Mouse (Mus musculus) embryonic facial prominence, embryonic 13.5 days (tissue): ENCODE results near the gene Wbp4. TPM values are rescaled to one million over a fixed set of nuclear protein-coding genes. Genes with fewer than 3 reads are reported as not detected.
"Not testable (repeated sequence)": the region's sequence is repeated elsewhere in the genome, so short reads cannot be mapped to it uniquely, and the experiment has no call there.

Experiments used
- ATAC-seq: fragments of 200-750 bp; cut with Nextera tagmentation; 2 replicates; pipeline ENCODE4 v1.8.0; 2017; ENCODE audit warnings: low read depth; ENCODE audit not compliant: insufficient number of reproducible peaks, insufficient read depth, low FRiP score, low TSS enrichment
- H3K27ac ChIP-seq: fragments of 300-500 bp; sonication (generic); 2 replicates; pipeline ENCODE4 v1.5.1; 2015; ENCODE audit warnings: moderate library complexity, mild to moderate bottlenecking, inconsistent platforms
- H3K27me3 ChIP-seq: fragments of 300-500 bp; sonication (generic); 2 replicates; pipeline ENCODE4 v1.6.1; 2015; ENCODE audit warnings: mild to moderate bottlenecking, inconsistent platforms
- H3K36me3 ChIP-seq: fragments of 300-500 bp; sonication (generic); 2 replicates; pipeline ENCODE4 v1.6.1; 2015; ENCODE audit warnings: mild to moderate bottlenecking, inconsistent platforms
- H3K4me1 ChIP-seq: fragments of 300-500 bp; sonication (generic); 2 replicates; pipeline ENCODE4 v1.6.1; 2015; ENCODE audit warnings: inconsistent platforms
- H3K4me2 ChIP-seq: fragments of 300-500 bp; sonication (generic); 2 replicates; pipeline ENCODE4 v1.6.1; 2015; ENCODE audit warnings: moderate library complexity, mild to moderate bottlenecking, inconsistent platforms
- H3K4me3 ChIP-seq: fragments of 300-500 bp; sonication (generic); 2 replicates; pipeline ENCODE4 v1.5.1; 2015; ENCODE audit warnings: mild to moderate bottlenecking, inconsistent platforms
- H3K9ac ChIP-seq: fragments of 300-500 bp; sonication (generic); 2 replicates; pipeline ENCODE4 v1.6.1; 2015; ENCODE audit warnings: mild to moderate bottlenecking, inconsistent platforms
- H3K9me3 ChIP-seq: fragments of 300-500 bp; sonication (generic); 2 replicates; pipeline ENCODE4 v1.6.1; 2016; ENCODE audit warnings: inconsistent platforms
- WGBS: fragments of 180-500 bp; shearing (Covaris S2); methylation state at CpG from one replicate; pipeline ENCODE4 v1.1.7; 2015; ENCODE audit warnings: mixed read lengths; 5-methylcytosine and 5-hydroxymethylcytosine counted together
- polyA plus RNA-seq: library from polyadenylated mRNA; unstranded; fragments of >200 nt; fragmentation: Nextera tagmentation; extraction: Ambion mirVana; gene quantifications from 2 replicates; pipeline ENCODE4 v1.2.1, GENCODE M21; 2015

The Wbp4 gene
- polyA plus RNA-seq, 1 experiment from 2014 or later, result 53.6 TPM

DNA sequence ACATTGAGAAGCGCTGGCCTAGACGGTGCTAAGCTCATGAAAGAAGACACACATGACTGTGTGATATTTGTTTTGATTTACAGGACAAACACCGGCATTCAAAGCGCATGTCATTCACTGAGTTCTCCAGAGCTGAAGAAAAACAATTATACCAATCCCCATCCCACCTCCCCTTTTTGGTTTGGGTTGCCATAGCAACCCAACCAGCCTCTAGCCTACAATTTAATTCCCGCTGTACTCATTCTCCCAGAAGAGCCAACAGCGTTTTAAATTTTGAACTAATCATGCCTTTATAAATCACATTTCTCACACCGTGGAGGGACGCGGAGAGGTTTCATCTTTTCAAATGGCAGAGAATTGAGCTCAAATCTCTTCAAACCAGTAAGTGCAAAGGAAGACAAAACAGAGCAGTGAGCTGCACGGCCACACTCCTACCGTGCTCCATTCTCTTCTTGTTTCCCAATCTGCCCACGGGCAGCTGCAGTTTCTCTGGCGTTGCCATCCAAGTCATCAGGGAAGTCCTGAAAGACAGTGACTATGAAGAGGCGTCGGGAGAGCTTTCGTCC is 36.2 kb downstream of the Wbp4 start:
- no peaks in the 10 kb centered on the region for H3K27me3 ChIP-seq
- H3K9me3 ChIP-seq, result no peaks in the 10 kb centered on the region
- no peaks in the 10 kb centered on the region for H3K36me3 ChIP-seq
- WGBS, result 55% methylated on average over 16 of the region's 16 CpGs
- no peak overlapping the region for H3K4me3 ChIP-seq
- no peak overlapping the region for H3K27ac ChIP-seq
- peak overlapping the region; percentile 27; the same call in 1 of the 2 replicates for H3K4me2 ChIP-seq
- no peak for ATAC-seq
- H3K9ac ChIP-seq, result no peak overlapping the region
- H3K4me1 ChIP-seq, result peaks cover 3% of the 10 kb centered on the region; the same call in 1 of the 2 replicates

DNA sequence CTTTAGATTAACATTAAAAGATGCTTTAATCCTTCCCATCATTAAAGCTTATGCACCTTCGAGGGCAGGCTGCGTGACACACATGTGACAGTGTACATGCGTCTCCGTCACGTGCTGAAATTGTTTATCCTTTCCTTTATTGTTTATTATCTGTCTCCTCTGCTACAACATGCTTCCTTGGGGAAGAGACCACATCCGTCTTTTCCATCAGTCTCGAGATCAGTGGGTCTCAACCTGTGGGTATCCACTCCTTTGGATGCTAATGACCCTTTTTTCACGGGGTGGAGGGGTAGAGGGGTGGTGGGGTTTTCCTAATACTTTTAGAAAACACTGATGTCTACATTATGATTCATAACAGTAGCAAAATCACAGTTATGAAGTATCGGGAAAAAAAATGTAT is 36.7 kb downstream of the Wbp4 start:
- Histone ChIP-seq H3K36me3 (no peaks in the 10 kb centered on the region), H3K4me1 (peaks cover 3% of the 10 kb centered on the region; the same call in 1 of the 2 replicates), H3K4me3 (no peak overlapping the region), H3K27me3 (no peaks in the 10 kb centered on the region), H3K27ac (no peak overlapping the region), H3K4me2 (no peak overlapping the region), H3K9ac (no peak overlapping the region), H3K9me3 (no peaks in the 10 kb centered on the region)
- WGBS, result 87% methylated on average over 9 of the region's 9 CpGs
- no peak for ATAC-seq

DNA sequence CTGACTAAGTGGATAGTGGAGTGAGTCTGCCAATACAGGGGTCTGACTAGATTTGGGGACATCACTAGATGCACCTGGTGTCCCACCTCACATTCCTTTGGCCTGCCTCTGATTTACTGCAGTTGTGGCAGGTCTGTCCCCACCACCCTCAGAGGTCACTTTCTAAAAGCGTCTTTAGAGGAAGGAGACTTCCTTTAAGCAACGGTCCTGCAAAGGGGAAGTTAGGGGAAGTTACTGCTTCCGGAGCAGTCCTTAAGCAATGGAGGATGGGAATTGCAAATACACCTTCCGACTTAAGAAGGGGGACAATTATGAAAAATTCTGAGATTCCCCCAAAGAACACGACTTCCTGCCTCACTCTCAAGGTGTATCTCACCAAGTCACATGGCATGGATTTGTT is 39.9 kb downstream of the Wbp4 start:
- Histone ChIP-seq H3K9me3 (no peaks in the 10 kb centered on the region), H3K4me2 (no peak overlapping the region), H3K4me3 (no peak overlapping the region), H3K4me1 (peaks cover 3% of the 10 kb centered on the region; the same call in 1 of the 2 replicates), H3K27ac (no peak overlapping the region), H3K9ac (no peak overlapping the region), H3K36me3 (no peaks in the 10 kb centered on the region), H3K27me3 (no peaks in the 10 kb centered on the region)
- 86% methylated on average over 5 of the region's 5 CpGs for WGBS
- no peak for ATAC-seq

DNA sequence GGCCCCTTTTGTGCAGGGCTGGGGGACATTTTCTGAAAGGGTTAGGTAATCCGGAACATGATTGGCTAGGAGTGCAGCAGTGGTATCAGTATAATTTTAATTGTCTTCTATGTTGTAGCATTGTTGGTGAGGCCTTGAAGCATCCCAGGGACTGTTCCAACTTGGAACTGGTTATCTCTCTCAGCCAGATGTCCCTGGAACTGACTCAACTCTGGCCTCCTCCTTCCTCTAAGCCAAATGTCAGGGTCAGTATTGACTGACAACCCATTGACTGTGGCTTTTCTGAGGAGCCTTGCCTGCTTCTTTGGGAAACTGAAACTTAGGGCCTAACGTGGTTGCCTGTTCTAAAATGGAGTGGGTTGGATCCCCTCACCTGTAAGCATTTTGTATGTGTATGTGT is 40.7 kb downstream of the Wbp4 start:
- Histone ChIP-seq H3K9ac (no peak overlapping the region), H3K27ac (no peak overlapping the region), H3K4me2 (no peak overlapping the region), H3K4me3 (no peak overlapping the region), H3K36me3 (no peaks in the 10 kb centered on the region), H3K9me3 (no peaks in the 10 kb centered on the region), H3K27me3 (no peaks in the 10 kb centered on the region), H3K4me1 (peaks cover 3% of the 10 kb centered on the region; the same call in 1 of the 2 replicates)
- ATAC-seq, result no peak
- 90% methylated on average over 2 of the region's 2 CpGs for WGBS

DNA sequence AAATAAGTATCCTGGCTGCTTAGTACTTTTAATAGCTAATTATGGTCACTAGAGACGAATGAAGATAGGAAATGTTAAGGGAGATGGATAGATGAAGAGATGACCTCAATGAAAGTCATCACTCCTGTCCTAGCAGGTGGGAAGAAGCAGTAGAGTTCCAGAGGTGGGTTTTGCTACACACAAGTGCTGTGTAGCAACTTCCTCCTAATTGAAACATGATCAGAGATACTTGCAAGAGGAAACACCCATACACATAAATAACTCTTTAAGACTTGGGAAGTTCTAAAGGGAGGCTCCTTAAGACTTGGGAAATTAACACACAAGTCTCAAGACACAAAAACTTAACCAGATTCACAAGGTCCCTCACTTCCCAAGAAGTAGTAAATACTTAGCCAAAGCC is 47.3 kb downstream of the Wbp4 start:
- ATAC-seq, result no peak
- no peak overlapping the region for H3K9ac ChIP-seq
- H3K36me3 ChIP-seq, result peaks cover 4% of the 10 kb centered on the region
- 82% methylated on average over 1 of the region's 1 CpGs for WGBS
- no peaks in the 10 kb centered on the region for H3K27me3 ChIP-seq
- H3K4me2 ChIP-seq, result no peak overlapping the region
- no peak overlapping the region for H3K4me3 ChIP-seq
- no peaks in the 10 kb centered on the region for H3K4me1 ChIP-seq
- no peaks in the 10 kb centered on the region; the same call in 1 of the 2 replicates for H3K9me3 ChIP-seq
- no peak overlapping the region for H3K27ac ChIP-seq

DNA sequence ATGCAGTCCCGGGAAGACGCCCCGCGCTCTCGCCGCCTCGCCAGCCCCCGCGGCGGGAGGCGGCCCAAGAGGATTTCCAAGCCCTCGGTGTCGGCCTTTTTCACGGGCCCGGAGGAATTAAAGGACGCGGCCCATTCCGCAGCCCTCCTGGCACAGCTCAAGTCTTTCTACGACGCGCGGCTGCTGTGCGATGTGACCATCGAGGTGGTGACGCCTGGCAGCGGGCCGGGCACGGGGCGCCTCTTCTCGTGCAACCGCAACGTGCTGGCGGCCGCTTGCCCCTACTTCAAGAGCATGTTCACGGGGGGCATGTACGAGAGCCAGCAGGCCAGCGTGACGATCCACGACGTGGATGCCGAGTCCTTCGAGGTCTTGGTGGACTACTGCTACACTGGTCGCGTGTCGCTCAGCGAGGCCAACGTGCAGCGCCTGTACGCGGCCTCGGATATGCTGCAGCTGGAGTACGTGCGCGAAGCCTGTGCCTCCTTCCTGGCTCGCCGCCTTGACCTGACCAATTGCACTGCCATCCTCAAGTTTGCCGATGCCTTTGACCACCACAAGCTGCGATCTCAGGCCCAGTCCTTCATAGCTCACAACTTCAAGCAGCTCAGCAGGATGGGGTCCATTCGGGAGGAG is 54.5 kb downstream of the Wbp4 start:
- H3K27me3 ChIP-seq, result not testable (repeated sequence)
- ATAC-seq, result 0 out of 2 replicates have a peak, but pooled peaks have one; percentile 29

DNA sequence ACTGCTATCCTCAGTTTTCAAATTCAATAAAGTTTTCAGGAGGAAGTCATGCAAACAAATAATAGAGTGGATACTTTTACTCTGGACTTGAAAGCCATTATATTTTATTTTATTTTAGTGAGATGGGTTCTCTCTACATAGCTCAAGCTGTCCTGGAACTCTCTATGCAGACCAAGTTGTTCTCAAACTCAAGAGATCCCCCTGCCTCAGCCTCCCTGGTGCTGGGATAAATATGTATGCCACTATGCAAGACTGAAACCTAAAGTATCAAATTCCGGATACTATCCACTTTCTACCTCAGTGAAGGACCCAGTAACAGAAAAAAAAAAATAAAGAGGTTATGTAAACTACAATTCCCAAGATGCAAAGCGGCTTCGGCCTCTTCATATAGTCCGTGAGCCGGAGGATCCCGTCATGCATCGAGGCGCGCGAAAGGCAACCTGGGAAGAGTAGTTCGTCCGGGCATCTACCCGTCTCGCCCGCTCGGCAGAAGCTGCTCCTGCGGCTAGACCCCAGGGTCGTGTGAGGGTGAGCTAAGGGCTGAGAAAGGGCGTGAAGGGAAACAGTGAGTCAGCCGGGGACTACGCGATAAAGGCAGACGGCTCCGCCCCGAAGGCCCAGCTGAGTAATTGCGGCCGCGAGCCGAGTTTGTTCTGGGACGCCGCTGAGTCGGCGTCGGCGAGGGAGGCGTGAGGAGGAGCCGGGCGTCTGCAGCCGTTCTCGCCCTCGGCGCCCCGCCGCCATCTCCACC is 55.2 kb downstream of the Wbp4 start, which contains the start of gene Kbtbd7:
Gene Kbtbd7, plus strand, starts transcription at position 533 of the 751 bp plus-strand sequence.
- H3K4me1 ChIP-seq, result no peaks in the 10 kb centered on the region
- H3K9ac ChIP-seq, result peak within 1 kb of the TSS; percentile 72
- peak within 1 kb of the TSS; percentile 82 for H3K27ac ChIP-seq
- H3K4me3 ChIP-seq, result peak within 1 kb of the TSS; percentile 52
- no peaks in the 10 kb centered on the region for H3K27me3 ChIP-seq
- H3K9me3 ChIP-seq, result peaks cover 14% of the 10 kb centered on the region; the same call in 1 of the 2 replicates
- peak within 1 kb of the TSS; percentile 55 for H3K4me2 ChIP-seq
- peak; percentile 97 for ATAC-seq
- WGBS, result under 1% methylated on average over 43 of the region's 44 CpGs
- H3K36me3 ChIP-seq, result peaks cover 21% of the 10 kb centered on the region

More for the DNA sequence above, 54.5 kb downstream of the Wbp4 start:
- Histone ChIP-seq H3K4me3 (peak overlapping the region; percentile 52), H3K36me3 (peaks cover 25% of the 10 kb centered on the region), H3K9me3 (peaks cover 14% of the 10 kb centered on the region; the same call in 1 of the 2 replicates), H3K9ac (peak overlapping the region; percentile 72), H3K27ac (peak overlapping the region; percentile 82), H3K4me2 (peak overlapping the region; percentile 55)
- WGBS, result 61% methylated on average over 12 of the region's 59 CpGs
- not testable (repeated sequence) for H3K4me1 ChIP-seq

DNA sequence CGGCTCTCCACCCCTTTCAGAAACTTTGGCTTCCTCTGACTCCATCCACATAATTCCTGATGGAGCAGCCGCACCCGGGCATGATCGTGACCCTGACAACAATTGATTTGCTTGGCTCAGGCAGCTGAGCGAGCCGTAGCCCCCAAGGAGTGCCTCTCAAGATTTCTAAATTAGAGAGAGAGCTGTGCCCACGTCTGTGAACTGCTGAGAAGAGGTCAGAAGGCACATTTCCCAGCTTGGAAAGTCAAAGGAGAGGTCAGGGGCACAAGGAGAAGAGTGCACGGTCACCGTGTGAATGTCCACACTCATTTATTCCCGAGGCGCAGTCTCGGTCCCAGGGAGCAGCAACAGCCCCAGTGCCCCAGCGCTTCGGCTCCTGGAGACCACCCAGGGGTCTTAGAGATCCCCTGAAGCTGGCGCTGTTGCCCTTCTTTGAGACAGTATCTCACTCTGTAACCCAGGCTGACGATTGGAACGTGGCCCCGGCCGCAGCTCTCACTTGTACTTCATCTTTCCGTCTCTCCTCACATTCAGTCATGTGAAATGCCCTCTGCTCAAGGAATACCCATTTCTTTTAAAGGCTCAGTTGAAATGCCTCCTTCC is 61.1 kb downstream of the Wbp4 start:
- Histone ChIP-seq H3K4me3 (no peak overlapping the region), H3K36me3 (peaks cover 17% of the 10 kb centered on the region), H3K9ac (no peak overlapping the region), H3K27ac (no peak overlapping the region), H3K4me1 (0 out of 2 replicates have a peak, but pooled peaks cover 3% of the 10 kb centered on the region), H3K9me3 (no peaks in the 10 kb centered on the region), H3K27me3 (no peaks in the 10 kb centered on the region), H3K4me2 (no peak overlapping the region)
- 63% methylated on average over 20 of the region's 20 CpGs for WGBS
- no peak for ATAC-seq

DNA sequence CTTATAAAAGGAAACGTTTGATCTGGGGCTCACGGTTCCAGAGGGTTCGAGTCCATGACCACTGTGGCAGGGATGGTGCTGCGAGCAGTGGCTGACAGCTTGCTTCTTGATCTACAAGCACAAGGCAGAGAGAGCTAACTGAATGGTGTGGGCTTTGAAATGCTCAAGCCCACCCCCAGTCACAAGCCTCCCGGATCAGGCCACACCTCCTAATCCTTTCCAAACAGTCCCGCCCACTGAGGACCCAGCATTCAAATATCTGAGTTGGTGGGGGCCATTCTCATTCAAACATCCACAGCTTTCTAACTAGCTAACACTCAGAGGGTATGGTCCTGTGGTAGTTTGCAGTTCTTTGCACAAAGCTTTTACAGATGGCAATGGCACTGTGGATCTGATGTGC is 68.2 kb downstream of the Wbp4 start:
- Histone ChIP-seq H3K9ac (no peak overlapping the region), H3K4me3 (no peak overlapping the region), H3K4me2 (no peak overlapping the region), H3K36me3 (peaks cover 36% of the 10 kb centered on the region), H3K27ac (no peak overlapping the region), H3K27me3 (no peaks in the 10 kb centered on the region), H3K4me1 (no peaks in the 10 kb centered on the region), H3K9me3 (no peaks in the 10 kb centered on the region)
- 88% methylated on average over 6 of the region's 6 CpGs for WGBS
- ATAC-seq, result no peak

DNA sequence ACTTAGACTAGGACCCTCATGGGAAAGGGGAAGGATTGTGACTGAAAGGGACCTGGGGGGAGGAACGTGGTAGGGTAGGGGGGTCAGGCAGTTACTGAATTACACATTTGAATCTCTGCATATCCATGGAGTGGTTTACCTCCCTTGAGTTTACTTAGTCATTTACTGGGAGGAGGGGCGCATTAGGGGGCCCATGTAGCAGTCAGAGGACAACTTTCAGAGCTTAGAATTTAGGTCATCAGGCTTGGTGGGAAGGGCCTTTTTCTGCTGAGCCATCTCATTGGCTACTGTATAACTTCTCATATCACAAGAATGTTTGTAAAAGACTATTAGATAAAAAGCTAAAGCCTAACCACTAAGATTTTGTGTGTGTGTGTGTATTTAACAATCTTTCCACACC is 70.7 kb downstream of the Wbp4 start:
- Histone ChIP-seq H3K36me3 (peaks cover 31% of the 10 kb centered on the region), H3K9ac (no peak overlapping the region), H3K27ac (no peak overlapping the region), H3K4me1 (no peaks in the 10 kb centered on the region), H3K4me3 (no peak overlapping the region), H3K4me2 (no peak overlapping the region), H3K27me3 (no peaks in the 10 kb centered on the region), H3K9me3 (no peaks in the 10 kb centered on the region)
- ATAC-seq, result no peak
- WGBS, result 77% methylated on average over 2 of the region's 2 CpGs
